Mouse (Mus musculus) sigmoid colon, adult 10 weeks (tissue): ENCODE results near the gene Fam170b. TPM values are rescaled to one million over a fixed set of nuclear protein-coding genes. Genes with fewer than 3 reads are reported as not detected.

Source experiments
- polyA plus RNA-seq: library from polyadenylated mRNA; stranded (reverse); fragments of 350-450 nt; fragmentation: Illumina TruSeq; extraction: RNeasy Lipid Tissue Mini Kit (QIAGEN cat#74804); gene quantifications from one replicate; pipeline ENCODE4 v1.2.3, GENCODE M21; 2014; ENCODE audit warnings: low read depth, low replicate concordance

Fam170b gene
- polyA plus RNA-seq = not detected

GRCm38 (mm10) chr14:32833847-32834246 lies at the start of gene Fam170b:
Gene Fam170b, plus strand, starts transcription at chr14:32833962.

GRCm38 (mm10) chr14:32785556-32786130 lies 48.1 kb upstream of the Fam170b start, which contains the start of gene Tmem273:
Gene Tmem273, plus strand, starts transcription at chr14:32785963.

GRCm38 (mm10) chr14:32856681-32857328 lies 23.0 kb downstream of the Fam170b start, which contains the start of gene Vstm4:
Gene Vstm4, plus strand, starts transcription at chr14:32856756.

Other genes starting within 250 kb of the Fam170b start
- gene Prrxl1, start 234.6 kb upstream of the Fam170b start, polyA plus RNA-seq = not detected
- 0.16 TPM for gene 3425401B19Rik, start 148.7 kb upstream of the Fam170b start, polyA plus RNA-seq
- 0.63 TPM for gene Tmem273, start 48.0 kb upstream of the Fam170b start, polyA plus RNA-seq
- gene Vstm4, start 22.8 kb downstream of the Fam170b start, polyA plus RNA-seq = 4.5 TPM
- gene Lrrc18, start 157.4 kb downstream of the Fam170b start, polyA plus RNA-seq = 0.79 TPM